Mouse (Mus musculus): ENCODE data around the gene 2310034G01Rik. TPM values are rescaled to one million over a fixed set of nuclear protein-coding genes. Genes with fewer than 3 reads are reported as not detected.

2310034G01Rik gene
- polyA plus RNA-seq, 1 experiment from 2014 or later: 3.9 TPM

DNA sequence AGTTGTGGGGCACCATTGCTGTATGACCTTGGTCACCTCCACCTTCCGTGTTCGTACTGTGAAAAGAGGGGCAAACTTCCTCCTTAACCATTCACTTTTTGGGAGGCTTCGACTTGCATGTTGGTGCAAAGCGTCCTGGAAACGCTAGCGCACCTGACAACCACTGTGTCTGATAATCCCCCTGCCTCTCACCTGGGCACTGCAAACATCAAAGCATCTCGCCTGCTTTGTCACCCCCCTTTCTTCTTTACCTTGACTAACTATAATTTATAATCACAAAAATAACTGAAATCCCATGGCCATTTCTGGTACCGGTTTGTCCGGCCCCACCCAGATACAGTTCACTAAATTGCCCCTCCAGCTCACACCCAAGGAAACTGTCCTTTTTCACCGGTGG, 44.6 kb upstream of the 2310034G01Rik start:
- WGBS: 4% methylated on average over 10 of the region's 10 CpGs
- H3K9ac ChIP-seq (replicated peaks; ENCODE audit: low read depth, low read length): peak overlapping the region; percentile 41; the same call in 1 of the 2 replicates
- no peak for ATAC-seq (ENCODE audit: low read depth)
- peaks cover 39% of the 10 kb centered on the region for H3K4me1 ChIP-seq (ENCODE audit: control insufficient read depth, insufficient read depth, low read length)
- no peaks in the 10 kb centered on the region for H3K27me3 ChIP-seq (ENCODE audit: control insufficient read depth, insufficient read depth, low read length)
- H3K27ac ChIP-seq (ENCODE audit: low read depth, low read length): no peak overlapping the region
- H3K36me3 ChIP-seq (ENCODE audit: control insufficient read depth, insufficient read depth, low read length): no peaks in the 10 kb centered on the region
- H3K4me3 ChIP-seq (ENCODE audit: low read depth, low read length): peak overlapping the region; percentile 79
- peak overlapping the region; percentile 94 for H3K4me2 ChIP-seq (ENCODE audit: low read depth, low read length)
- H3K9me3 ChIP-seq (ENCODE audit: control insufficient read depth, low read length): no peaks in the 10 kb centered on the region

DNA sequence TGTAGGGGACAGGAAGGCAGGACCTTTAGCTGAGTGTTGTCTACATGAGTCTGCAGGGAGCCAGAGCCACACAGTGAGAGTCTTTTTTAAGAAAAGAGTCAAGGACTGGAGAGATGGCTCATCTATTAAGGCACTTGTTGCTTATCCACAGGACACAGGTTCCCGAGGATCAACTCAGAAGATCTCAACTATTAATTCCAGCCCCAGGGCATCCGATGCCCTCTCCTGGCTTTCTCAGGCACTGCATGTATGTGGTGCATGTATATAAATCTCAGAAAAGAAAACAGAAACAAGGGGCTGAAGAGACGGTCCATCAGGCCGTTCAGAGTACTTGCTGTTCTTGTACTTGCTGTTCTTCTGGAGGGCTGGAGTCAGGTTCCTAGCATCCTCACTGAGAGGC, 41.9 kb upstream of the 2310034G01Rik start:
- Histone ChIP-seq H3K27ac (ENCODE audit: low read depth, low read length) (no peak overlapping the region), H3K27me3 (ENCODE audit: control insufficient read depth, insufficient read depth, low read length) (no peaks in the 10 kb centered on the region), H3K9me3 (ENCODE audit: control insufficient read depth, low read length) (no peaks in the 10 kb centered on the region), H3K9ac (replicated peaks; ENCODE audit: low read depth, low read length) (no peak overlapping the region), H3K36me3 (ENCODE audit: control insufficient read depth, insufficient read depth, low read length) (peaks cover 12% of the 10 kb centered on the region; the same call in 1 of the 2 replicates), H3K4me1 (ENCODE audit: control insufficient read depth, insufficient read depth, low read length) (peaks cover 20% of the 10 kb centered on the region), H3K4me2 (ENCODE audit: low read depth, low read length) (no peak overlapping the region), H3K4me3 (ENCODE audit: low read depth, low read length) (no peak overlapping the region)
- 40% methylated on average over 4 of the region's 4 CpGs for WGBS
- no peak for ATAC-seq (ENCODE audit: low read depth)

DNA sequence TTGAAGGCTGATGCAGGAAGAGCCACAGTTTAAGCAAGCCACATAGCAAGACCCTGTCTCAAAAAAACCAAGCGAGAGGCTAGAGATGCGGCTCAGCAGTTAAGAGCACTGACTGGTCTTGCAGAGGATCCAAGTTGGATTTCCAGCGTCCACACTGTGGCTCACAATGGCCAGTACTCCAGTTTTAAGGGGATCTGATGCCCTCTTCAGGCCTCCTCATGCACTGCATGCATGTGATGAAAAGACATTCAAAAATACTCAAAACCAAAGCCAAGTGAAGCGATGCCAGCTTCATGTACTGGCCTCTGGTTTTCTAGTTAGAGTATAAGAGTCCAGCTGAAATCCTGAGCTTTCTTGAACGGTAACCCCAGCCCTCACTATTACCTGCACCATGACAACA, 39.8 kb upstream of the 2310034G01Rik start:
- H3K4me1 ChIP-seq (ENCODE audit: control insufficient read depth, insufficient read depth, low read length): peaks cover 14% of the 10 kb centered on the region
- no peak overlapping the region for H3K9ac ChIP-seq (replicated peaks; ENCODE audit: low read depth, low read length)
- no peak overlapping the region for H3K27ac ChIP-seq (ENCODE audit: low read depth, low read length)
- WGBS: 90% methylated on average over 5 of the region's 5 CpGs
- peaks cover 20% of the 10 kb centered on the region for H3K36me3 ChIP-seq (ENCODE audit: control insufficient read depth, insufficient read depth, low read length)
- no peaks in the 10 kb centered on the region for H3K9me3 ChIP-seq (ENCODE audit: control insufficient read depth, low read length)
- H3K27me3 ChIP-seq (ENCODE audit: control insufficient read depth, insufficient read depth, low read length): no peaks in the 10 kb centered on the region
- no peak overlapping the region for H3K4me2 ChIP-seq (ENCODE audit: low read depth, low read length)
- ATAC-seq (ENCODE audit: low read depth): no peak
- H3K4me3 ChIP-seq (ENCODE audit: low read depth, low read length): no peak overlapping the region

DNA sequence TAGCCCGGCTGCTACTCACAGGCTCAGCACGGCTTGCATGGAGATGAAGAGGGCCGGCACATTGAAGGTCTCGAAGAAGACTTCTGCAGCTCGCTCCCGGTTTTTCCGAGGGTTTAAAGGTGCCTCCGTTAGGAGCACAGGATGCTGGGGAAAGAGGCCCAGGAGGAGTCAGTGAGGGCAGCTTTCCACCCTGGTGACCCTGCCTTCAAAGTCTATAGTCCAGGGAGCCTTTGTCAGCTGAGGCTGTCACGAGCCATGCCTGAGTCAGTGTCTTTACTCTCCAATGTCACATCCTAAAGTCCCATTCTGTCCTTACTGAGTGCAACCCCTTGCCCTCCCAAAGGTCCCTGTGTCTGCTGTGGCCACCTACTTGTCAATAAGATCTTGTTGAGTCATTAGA, 32.2 kb upstream of the 2310034G01Rik start:
- 90% methylated on average over 9 of the region's 9 CpGs for whole genome bisulfite sequencing
- Histone ChIP-seq H3K4me1 (ENCODE audit: control insufficient read depth, insufficient read depth, low read length) (no peaks in the 10 kb centered on the region), H3K4me3 (ENCODE audit: low read depth, low read length) (no peak overlapping the region), H3K9ac (replicated peaks; ENCODE audit: low read depth, low read length) (no peak overlapping the region), H3K4me2 (ENCODE audit: low read depth, low read length) (no peak overlapping the region), H3K27me3 (ENCODE audit: control insufficient read depth, insufficient read depth, low read length) (no peaks in the 10 kb centered on the region), H3K27ac (ENCODE audit: low read depth, low read length) (no peak overlapping the region), H3K9me3 (ENCODE audit: control insufficient read depth, low read length) (no peaks in the 10 kb centered on the region), H3K36me3 (ENCODE audit: control insufficient read depth, insufficient read depth, low read length) (peaks cover 80% of the 10 kb centered on the region)
- ATAC-seq (ENCODE audit: low read depth): no peak

DNA sequence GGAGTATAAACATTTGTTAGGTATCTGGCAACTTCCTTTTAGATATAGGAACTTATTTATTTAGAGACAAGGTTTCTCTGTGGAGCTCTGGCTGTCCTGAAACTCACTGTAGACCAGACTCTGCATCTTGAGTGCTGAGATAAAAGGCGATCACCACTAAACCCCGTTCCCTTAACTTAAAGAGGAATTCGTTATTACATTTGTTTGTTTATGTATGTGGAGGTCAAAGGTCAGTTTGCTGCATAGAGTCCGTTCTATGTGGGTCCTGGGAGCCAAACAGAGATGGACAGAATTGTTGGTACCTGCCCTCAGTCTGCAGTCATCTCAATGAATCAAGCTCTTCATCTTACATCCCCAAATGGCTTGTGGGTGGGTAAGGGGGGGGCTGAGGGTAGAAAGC, 25.8 kb upstream of the 2310034G01Rik start:
- no peak overlapping the region for H3K27ac ChIP-seq (ENCODE audit: low read depth, low read length)
- no peaks in the 10 kb centered on the region for H3K4me1 ChIP-seq (ENCODE audit: control insufficient read depth, insufficient read depth, low read length)
- no peaks in the 10 kb centered on the region for H3K27me3 ChIP-seq (ENCODE audit: control insufficient read depth, insufficient read depth, low read length)
- no peaks in the 10 kb centered on the region for H3K9me3 ChIP-seq (ENCODE audit: control insufficient read depth, low read length)
- WGBS: 65% methylated on average over 4 of the region's 4 CpGs
- H3K36me3 ChIP-seq (ENCODE audit: control insufficient read depth, insufficient read depth, low read length): peaks cover 32% of the 10 kb centered on the region
- no peak overlapping the region for H3K4me2 ChIP-seq (ENCODE audit: low read depth, low read length)
- ATAC-seq (ENCODE audit: low read depth): no peak
- no peak overlapping the region for H3K9ac ChIP-seq (replicated peaks; ENCODE audit: low read depth, low read length)
- no peak overlapping the region for H3K4me3 ChIP-seq (ENCODE audit: low read depth, low read length)

DNA sequence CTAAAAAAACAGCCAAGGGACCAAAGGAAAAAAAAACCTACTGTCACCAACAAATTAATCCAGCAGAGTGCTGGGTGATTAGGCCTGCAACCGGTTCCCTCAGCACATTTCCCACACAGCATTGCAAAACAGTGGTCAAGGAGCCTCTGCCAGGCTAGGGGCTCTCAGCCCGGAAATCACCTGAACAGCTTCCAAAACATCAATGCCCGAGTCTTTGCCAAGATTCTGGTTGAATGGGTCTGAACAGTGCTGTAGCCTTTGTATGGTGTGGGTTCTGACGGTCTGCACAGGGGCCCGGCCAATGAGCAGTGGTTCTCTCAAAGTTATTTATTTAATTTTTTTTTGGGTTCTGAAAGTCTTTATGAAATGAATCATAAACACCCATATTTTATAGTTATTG, 25.4 kb upstream of the 2310034G01Rik start:
- peak; percentile 59; the same call in 1 of the 2 replicates for ATAC-seq (ENCODE audit: low read depth)
- no peaks in the 10 kb centered on the region for H3K4me1 ChIP-seq (ENCODE audit: control insufficient read depth, insufficient read depth, low read length)
- H3K27ac ChIP-seq (ENCODE audit: low read depth, low read length): no peak overlapping the region

DNA sequence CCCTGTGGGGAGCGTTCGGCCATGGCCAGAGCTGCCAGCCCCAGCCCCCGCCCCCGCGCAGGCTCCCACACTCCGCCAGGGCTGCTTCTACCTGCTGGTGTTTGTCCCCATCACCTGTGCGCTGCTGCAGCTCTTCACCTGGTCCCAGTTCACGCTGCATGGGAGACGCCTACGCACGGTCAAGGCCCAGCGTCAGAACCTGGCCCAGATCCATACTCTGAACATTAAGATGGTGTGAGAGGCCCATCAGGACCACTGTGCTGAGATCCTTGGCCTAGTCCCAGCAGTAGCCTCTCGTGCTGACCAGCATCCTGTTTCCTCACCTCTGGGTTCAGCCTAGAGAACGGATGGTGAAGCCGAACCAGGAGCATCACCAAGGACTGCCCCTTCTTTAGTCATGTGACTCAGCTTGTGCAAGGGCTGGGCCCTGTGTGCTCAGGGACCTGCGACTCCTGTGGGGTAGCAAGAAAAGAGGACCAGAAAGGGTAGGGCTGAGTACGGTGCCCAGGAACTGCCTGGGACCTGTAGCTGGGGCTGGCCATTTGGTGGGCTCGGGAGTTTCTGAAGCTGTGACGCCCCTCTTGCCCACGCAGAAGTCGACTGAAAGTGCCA, 24.5 kb upstream of the 2310034G01Rik start:
- no peak overlapping the region for H3K27ac ChIP-seq (ENCODE audit: low read depth, low read length)
- 53% methylated on average over 21 of the region's 21 CpGs for WGBS
- H3K9ac ChIP-seq (replicated peaks; ENCODE audit: low read depth, low read length): no peak overlapping the region

More for the DNA sequence above, 25.4 kb upstream of the 2310034G01Rik start:
- H3K36me3 ChIP-seq (ENCODE audit: control insufficient read depth, insufficient read depth, low read length): peaks cover 30% of the 10 kb centered on the region
- WGBS: 60% methylated on average over 5 of the region's 5 CpGs
- no peaks in the 10 kb centered on the region for H3K9me3 ChIP-seq (ENCODE audit: control insufficient read depth, low read length)
- no peak overlapping the region for H3K4me3 ChIP-seq (ENCODE audit: low read depth, low read length)
- H3K9ac ChIP-seq (replicated peaks; ENCODE audit: low read depth, low read length): no peak overlapping the region
- H3K4me2 ChIP-seq (ENCODE audit: low read depth, low read length): no peak overlapping the region
- H3K27me3 ChIP-seq (ENCODE audit: control insufficient read depth, insufficient read depth, low read length): no peaks in the 10 kb centered on the region

DNA sequence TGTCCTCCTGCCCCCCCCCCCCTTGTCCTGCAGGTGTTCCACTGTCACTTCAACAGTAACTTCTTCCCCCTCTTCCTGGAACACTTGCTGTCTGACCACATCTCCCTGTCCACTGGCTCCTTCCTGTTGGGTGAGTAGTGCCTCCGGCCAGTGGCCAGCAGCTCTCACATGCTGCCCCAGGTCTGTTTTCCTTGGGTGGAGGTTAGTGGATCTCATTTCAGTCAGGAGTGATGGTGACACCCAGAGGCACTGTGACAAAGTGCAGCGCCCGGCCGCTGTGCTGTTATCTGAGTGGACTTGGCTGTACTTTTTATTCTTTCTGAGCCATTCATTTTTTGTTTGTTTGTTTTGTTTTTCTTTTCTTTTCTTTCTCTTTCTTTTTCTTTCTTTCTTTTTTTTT, 19.1 kb upstream of the 2310034G01Rik start:
- Histone ChIP-seq H3K36me3 (ENCODE audit: control insufficient read depth, insufficient read depth, low read length) (no peaks in the 10 kb centered on the region), H3K4me3 (ENCODE audit: low read depth, low read length) (no peak overlapping the region), H3K4me2 (ENCODE audit: low read depth, low read length) (no peak overlapping the region), H3K27me3 (ENCODE audit: control insufficient read depth, insufficient read depth, low read length) (no peaks in the 10 kb centered on the region), H3K9me3 (ENCODE audit: control insufficient read depth, low read length) (no peaks in the 10 kb centered on the region), H3K9ac (replicated peaks; ENCODE audit: low read depth, low read length) (no peak overlapping the region), H3K4me1 (ENCODE audit: control insufficient read depth, insufficient read depth, low read length) (no peaks in the 10 kb centered on the region), H3K27ac (ENCODE audit: low read depth, low read length) (no peak overlapping the region)
- no peak; the same call in 1 of the 2 replicates for ATAC-seq (ENCODE audit: low read depth)
- 34% methylated on average over 4 of the region's 4 CpGs for whole genome bisulfite sequencing

More for the DNA sequence above, 24.5 kb upstream of the 2310034G01Rik start:
- no peaks in the 10 kb centered on the region for H3K9me3 ChIP-seq (ENCODE audit: control insufficient read depth, low read length)
- H3K36me3 ChIP-seq (ENCODE audit: control insufficient read depth, insufficient read depth, low read length): peaks cover 21% of the 10 kb centered on the region
- H3K27me3 ChIP-seq (ENCODE audit: control insufficient read depth, insufficient read depth, low read length): no peaks in the 10 kb centered on the region
- ATAC-seq (ENCODE audit: low read depth): 0 out of 2 replicates have a peak, but pooled peaks have one; percentile 33
- no peak overlapping the region for H3K4me2 ChIP-seq (ENCODE audit: low read depth, low read length)
- no peaks in the 10 kb centered on the region for H3K4me1 ChIP-seq (ENCODE audit: control insufficient read depth, insufficient read depth, low read length)
- no peak overlapping the region for H3K4me3 ChIP-seq (ENCODE audit: low read depth, low read length)

DNA sequence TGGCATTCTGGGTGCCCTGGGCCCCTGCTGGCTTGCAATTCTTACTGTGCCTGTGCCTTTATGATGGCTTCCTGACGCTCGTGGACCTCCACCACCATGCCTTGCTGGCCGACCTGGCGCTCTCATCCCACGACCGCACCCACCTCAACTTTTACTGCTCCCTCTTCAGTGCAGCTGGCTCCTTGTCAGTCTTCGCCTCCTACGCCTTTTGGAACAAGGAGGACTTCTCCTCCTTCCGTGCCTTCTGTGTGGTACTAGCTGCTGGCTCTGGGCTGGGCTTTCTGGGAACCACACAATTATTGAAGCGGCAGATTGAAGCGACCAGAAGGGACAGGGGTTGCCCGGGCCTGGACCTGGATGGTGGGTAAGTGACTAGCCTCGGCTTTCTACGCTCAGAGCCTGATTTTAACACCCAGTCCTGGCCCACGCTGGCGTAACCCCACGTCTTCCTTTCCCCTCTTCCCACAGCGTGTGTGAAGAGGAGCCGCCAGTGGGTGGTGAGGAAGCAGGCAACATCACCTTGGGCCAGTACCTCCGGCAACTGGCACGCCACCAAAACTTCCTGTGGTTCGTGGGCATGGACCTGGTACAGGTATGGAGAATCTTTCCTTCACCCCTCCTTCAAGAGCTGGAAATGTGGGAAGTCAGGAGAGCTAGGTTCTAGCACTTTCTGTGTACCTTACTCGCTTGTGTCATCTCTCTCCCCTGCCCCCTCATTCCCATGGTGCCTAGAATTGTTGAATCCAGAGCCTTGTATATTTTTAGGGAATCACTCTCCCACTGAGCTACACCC, 17.9 kb upstream of the 2310034G01Rik start:
- no peaks in the 10 kb centered on the region for H3K9me3 ChIP-seq (ENCODE audit: control insufficient read depth, low read length)
- no peaks in the 10 kb centered on the region for H3K36me3 ChIP-seq (ENCODE audit: control insufficient read depth, insufficient read depth, low read length)
- no peak overlapping the region for H3K4me3 ChIP-seq (ENCODE audit: low read depth, low read length)
- H3K27me3 ChIP-seq (ENCODE audit: control insufficient read depth, insufficient read depth, low read length): no peaks in the 10 kb centered on the region
- no peak overlapping the region for H3K27ac ChIP-seq (ENCODE audit: low read depth, low read length)
- no peaks in the 10 kb centered on the region for H3K4me1 ChIP-seq (ENCODE audit: control insufficient read depth, insufficient read depth, low read length)
- no peak overlapping the region for H3K4me2 ChIP-seq (ENCODE audit: low read depth, low read length)
- 85% methylated on average over 23 of the region's 23 CpGs for WGBS
- no peak for ATAC-seq (ENCODE audit: low read depth)
- H3K9ac ChIP-seq (replicated peaks; ENCODE audit: low read depth, low read length): no peak overlapping the region
